Mouse (Mus musculus): Measurements from ENCODE around the gene Polr2i. TPM values are rescaled to one million over a fixed set of nuclear protein-coding genes. Genes with fewer than 3 reads are reported as not detected.
A peak's percentile ranks its signal among the peaks of the same experiment; 100 is the strongest.

Gene Polr2i
- total RNA-seq, 2 experiments from 2014 or later, result 51.1 to 53.7 TPM

DNA sequence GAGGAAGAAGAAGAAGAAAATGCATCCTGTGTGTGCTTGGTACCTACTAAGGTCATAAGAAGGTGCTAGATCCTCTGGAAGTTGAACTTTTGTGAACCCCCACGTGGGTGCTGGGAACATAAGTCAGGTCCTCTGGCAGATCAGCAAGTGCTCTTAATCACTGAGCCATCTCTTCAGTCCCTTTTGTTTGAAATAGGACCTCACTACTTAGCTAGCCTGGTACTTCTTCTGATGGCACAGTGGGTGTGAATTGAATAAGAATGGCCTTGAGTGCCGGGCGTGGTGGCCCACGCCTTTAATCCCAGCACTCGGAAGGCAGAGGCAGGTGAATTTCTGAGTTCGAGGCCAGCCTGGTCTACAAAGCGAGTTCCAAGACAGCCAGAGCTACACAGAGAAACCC, 34.2 kb downstream of the Polr2i start:
- no peak for DNase-seq

DNA sequence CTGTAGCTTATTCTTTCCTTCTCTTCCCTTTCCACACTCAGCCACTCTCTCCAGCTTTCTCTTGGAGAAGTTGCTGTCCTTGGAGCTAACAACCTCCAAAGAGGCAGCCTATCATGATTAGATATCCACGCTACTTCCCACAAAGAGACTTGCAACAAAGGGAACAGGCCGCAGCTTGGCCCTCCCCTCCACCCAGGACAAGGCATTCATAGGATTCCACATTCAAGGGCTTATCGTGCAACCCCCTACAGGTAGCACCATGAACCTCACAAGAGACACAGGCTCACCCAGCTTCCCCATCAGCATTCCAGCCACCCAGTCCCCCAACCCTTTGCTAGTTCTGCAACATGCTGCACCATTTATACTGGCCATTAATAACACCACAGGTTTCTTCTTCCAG, 35.0 kb downstream of the Polr2i start:
- no peak for DNase-seq

DNA sequence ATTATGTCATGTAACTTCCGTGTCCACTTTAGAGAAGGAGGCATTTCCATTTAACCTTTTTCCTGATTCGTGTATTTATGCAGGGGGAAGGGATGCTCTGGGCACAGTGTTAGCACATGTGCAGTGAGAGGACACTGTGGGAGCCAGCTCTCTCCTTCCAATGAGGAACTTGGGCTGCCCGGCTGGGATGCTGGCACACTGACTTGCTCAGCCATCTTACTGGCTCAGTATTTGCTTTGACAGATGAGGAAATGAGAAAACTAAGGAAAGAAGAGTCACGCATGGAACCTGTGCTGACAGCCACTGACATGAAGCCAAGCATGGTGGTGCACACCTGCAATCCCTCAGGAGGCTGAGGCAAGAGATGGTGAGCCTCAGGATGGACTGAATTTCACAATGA, 37.9 kb downstream of the Polr2i start:
- DNase-seq, result no peak

DNA sequence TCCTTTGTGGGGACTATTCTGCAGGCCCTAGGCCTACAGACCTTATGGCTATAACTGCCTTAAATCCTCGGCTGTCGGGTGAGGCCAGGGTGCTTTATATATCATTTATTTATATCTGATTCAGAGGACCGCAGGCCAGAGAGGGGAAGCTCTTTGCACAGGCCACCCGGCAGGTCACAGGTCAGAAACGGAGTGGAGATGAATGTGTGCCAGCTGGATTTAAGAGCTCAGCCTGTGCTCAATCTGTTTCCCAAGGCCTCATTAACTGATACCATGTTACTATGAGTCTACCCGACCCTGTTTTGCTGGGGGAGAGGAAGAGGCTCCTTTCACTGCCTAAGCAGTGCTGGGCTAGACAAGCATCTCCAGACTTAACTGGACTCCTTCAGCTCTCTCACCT, 42.6 kb downstream of the Polr2i start:
- DNase-seq, result no peak

DNA sequence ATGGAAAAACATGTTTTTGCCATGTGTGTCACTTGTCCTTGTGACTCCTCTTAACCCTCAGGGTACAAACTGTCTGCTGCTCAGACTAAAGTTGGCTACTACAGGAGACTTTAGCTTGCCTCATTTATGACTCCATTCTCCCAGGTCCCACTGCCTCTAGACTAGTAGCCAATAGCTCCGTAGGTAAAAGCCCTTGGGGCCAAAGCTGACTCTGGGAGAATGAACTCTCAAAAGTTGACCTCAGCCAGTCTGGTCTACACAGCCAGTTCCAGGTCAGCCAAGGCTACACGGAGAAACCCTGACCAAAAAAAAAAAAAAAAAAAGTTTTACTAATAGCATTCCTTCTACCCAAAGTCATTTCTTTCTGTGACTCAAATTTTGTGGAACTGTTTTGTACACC, 47.2 kb downstream of the Polr2i start:
- no peak for DNase-seq

DNA sequence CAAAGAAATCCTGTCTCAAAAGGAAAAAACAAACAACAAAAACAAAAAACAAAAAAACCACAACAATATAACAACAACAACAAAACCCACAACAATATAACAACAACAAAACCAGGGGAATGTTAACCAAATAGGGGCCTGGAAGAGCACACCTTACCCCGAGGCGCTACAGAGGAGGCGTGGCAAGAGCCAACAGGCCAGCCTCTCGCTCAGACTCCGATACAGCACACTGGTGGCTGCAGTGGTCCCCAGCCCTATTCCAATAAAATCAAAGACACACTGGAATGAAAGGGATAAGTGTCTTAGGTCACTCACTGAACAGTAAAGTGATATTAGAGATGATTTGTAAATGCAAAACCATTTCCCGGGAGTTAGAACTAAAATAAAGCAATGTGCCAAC, 47.8 kb downstream of the Polr2i start:
- DNase-seq, result no peak

DNA sequence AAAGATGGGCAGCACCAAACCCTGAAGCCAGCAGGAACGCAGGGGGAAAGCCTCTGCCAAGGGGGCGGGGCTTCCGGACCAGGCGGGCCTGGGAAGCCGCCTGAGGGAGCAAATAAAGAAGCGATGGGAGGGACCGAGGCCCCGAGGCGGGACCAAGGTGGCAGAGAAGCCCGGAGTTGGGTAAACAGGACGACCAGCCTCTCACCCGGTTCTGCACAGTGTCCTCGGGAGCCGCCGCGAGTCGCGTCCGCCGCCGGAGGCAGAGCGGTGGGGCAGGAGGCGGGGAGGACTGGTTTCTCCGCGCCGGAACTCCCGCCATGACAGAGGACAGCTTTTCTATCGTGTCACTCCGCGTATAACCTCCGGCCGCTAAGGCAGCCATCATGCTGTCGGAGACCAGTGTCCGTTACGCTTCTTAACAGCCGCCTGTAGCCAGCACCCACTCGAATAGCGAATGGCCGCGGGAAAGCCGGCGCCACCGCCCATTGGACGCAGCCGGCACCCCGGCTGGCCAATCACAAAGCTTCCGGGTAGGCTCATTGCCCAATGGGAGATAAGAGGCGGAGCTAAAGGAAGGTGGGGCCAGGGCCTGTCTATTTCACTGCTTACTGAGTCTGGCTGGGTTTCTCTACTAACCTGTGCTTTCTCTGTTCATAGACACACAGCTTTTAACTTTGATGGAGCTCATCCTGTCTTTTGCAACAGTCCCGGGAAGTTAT, 48.4 kb downstream of the Polr2i start, which contains the start of the genes Thap8 and Wdr62:
Gene Thap8 (plus strand): TSS at position 144 of the 719 bp plus-strand sequence.
Gene Wdr62 (minus strand): TSS at position 469 of the 719 bp plus-strand sequence.
- DNase-seq, result peak; percentile 94 to 95

DNA sequence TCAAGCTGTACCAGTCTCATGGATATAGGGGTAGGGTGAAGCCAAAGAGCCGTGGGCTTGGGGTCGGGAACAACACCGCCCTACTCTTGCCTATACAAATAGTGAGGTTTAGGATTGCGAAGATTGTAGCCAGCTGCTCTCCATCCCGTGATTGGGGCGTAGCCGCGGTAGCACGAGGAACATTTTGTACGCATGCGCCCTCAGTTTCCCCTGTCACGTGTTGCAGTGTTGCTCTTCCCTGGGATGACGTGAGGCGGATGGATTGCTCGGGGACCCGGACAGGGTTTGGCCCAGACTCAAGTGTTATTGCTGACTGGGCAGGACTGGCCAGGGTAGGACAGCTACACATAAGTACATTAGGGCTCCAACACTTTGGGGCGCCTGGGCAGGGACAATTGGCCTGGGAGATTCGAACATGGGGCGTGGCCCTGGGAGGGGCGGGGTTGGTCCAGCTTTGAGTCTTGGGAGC, 49.0 kb downstream of the Polr2i start:
- DNase-seq, result peak; percentile 91 to 94

DNA sequence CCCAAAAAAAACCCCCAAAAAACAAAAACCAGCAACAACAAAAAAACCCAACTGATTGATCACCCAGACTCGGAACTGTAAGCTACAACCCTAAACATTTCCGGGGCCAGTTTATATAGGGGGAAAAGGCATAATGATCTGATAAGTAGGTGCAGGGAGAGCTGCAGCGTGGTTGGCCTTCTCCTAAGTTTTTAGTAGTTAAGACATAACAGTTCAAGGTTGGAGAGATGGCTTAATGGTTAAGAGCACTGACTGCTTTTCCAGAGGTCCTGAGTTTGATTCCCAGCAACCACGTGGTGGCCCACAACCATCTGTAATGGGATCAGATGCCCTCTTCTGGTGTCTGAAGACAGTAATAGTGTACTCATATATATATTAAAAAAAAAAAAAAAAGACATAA, 49.8 kb downstream of the Polr2i start:
- DNase-seq, result no peak

DNA sequence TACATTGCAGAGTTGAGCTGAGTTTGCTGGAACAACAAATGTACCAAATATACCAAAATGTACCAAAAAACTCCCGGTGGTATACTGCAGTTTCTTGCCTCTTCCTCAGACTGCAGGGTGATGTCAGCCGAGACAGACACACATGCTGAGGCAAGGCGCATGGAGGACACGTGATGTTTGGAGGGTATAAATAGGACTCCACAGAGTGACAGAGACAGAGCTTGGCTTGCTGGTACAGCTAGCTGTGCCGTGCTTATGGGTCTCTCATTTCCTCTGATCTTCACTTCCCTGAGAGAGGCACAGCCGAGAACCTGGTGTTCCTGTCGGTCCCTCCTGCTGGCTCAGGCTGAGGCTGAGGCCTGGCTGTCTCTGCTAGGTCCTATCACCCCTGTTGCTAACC, 51.0 kb downstream of the Polr2i start:
- DNase-seq, result peak; percentile 54 to 56

Other genes with a start within 250 kb of the Polr2i start
- 10 to 100 TPM; 24.0 to 31.6 TPM for gene Zfp568, start 248.0 kb upstream of the Polr2i start, total RNA-seq (2021)
- gene Zfp14, start 180.6 kb upstream of the Polr2i start, total RNA-seq (2021), result 1 to 10 TPM; 2.0 to 2.9 TPM
- gene Zfp82, start 159.0 kb upstream of the Polr2i start, total RNA-seq (2021), result 1 to 10 TPM; 3.0 to 3.1 TPM
- not detected for gene Gm26920, start 141.5 kb upstream of the Polr2i start, total RNA-seq (2021)
- gene Zfp566, start 141.4 kb upstream of the Polr2i start, total RNA-seq (2021), result 1 to 10 TPM; 1.4 to 1.9 TPM
- 10 to 100 TPM; 26.9 to 38.9 TPM for gene Zfp260, start 137.2 kb upstream of the Polr2i start, total RNA-seq (2021)
- 1 to 10 TPM; 2.1 to 2.5 TPM for gene Zfp382, start 110.0 kb upstream of the Polr2i start, total RNA-seq (2021)
- gene Zfp146, start 62.2 kb upstream of the Polr2i start, total RNA-seq (2021), result 10 to 100 TPM; 27.8 to 30.9 TPM
- 1,000 to 10,000 TPM; 2,821 to 3,018 TPM for gene Cox7a1, start 47.8 kb upstream of the Polr2i start, total RNA-seq (2021)
- gene Capns1, start 33.1 kb upstream of the Polr2i start, total RNA-seq (2021), result 100 to 1,000 TPM; 277 to 293 TPM
- 10 to 100 TPM; 57.8 to 68.2 TPM for gene Tbcb, start 324 bp downstream of the Polr2i start, total RNA-seq (2021)
- gene Ovol3, start 3.8 kb downstream of the Polr2i start, total RNA-seq (2021), result not detected
- gene Thap8, start 48.1 kb downstream of the Polr2i start, total RNA-seq (2021), result not detected
- gene Wdr62, start 48.5 kb downstream of the Polr2i start, total RNA-seq (2021), result under 1 TPM; 0.57 to 0.80 TPM
- gene Clip3, start 59.8 kb downstream of the Polr2i start, total RNA-seq (2021), result 1 to 10 TPM; 5.7 TPM
- gene Alkbh6, start 76.8 kb downstream of the Polr2i start, total RNA-seq (2021), result 10 to 100 TPM; 26.2 to 27.8 TPM
- gene Syne4, start 82.9 kb downstream of the Polr2i start, total RNA-seq (2021), result 1 to 10 TPM in 1 of 2 experiments, under 1 TPM in 1; 0.72 to 2.0 TPM
- gene E130208F15Rik, start 89.8 kb downstream of the Polr2i start, total RNA-seq (2021), result 1 to 10 TPM in 1 of 2 experiments, under 1 TPM in 1; 0.45 to 1.1 TPM
- gene Sdhaf1, start 91.9 kb downstream of the Polr2i start, total RNA-seq (2021), result 10 to 100 TPM; 13.3 to 13.5 TPM
- gene Lrfn3, start 130.8 kb downstream of the Polr2i start, total RNA-seq (2021), result 1 to 10 TPM; 1.4 to 1.8 TPM
- 10 to 100 TPM; 18.9 to 22.2 TPM for gene Tyrobp, start 181.8 kb downstream of the Polr2i start, total RNA-seq (2021)
- 1 to 10 TPM in 1 of 2 experiments, under 1 TPM in 1; 0.69 to 3.3 TPM for gene Hcst, start 187.9 kb downstream of the Polr2i start, total RNA-seq (2021)
- gene Nfkbid, start 189.8 kb downstream of the Polr2i start, total RNA-seq (2021), result under 1 TPM; 0.35 to 0.87 TPM
- 1 to 10 TPM; 2.8 to 3.4 TPM for gene Aplp1, start 213.6 kb downstream of the Polr2i start, total RNA-seq (2021)
- gene Kirrel2, start 225.7 kb downstream of the Polr2i start, total RNA-seq (2021), result not detected
- not detected for gene Nphs1, start 226.4 kb downstream of the Polr2i start, total RNA-seq (2021)